Mouse (Mus musculus) small intestine, adult 2 months (tissue): ENCODE measurements around the gene Ppp1r13b.

Experiments
- CTCF ChIP-seq: fragments of 200-500 bp; IDR thresholded peaks from 2 replicates; pipeline ENCODE4 v1.5.1; 2012; ENCODE audit warnings: low read depth, mild to moderate bottlenecking, control low read depth, inconsistent platforms, low read length, moderate library complexity, mixed read lengths; ENCODE audit not compliant: insufficient replicate concordance, insufficient read length; ENCODE audit errors: extremely low read depth
- POLR2A ChIP-seq: fragments of 200-500 bp; IDR thresholded peaks from 2 replicates; pipeline ENCODE4 v1.6.1; 2012; ENCODE audit warnings: low read depth, mild to moderate bottlenecking, control low read depth, inconsistent platforms, low read length, moderate library complexity

DNA sequence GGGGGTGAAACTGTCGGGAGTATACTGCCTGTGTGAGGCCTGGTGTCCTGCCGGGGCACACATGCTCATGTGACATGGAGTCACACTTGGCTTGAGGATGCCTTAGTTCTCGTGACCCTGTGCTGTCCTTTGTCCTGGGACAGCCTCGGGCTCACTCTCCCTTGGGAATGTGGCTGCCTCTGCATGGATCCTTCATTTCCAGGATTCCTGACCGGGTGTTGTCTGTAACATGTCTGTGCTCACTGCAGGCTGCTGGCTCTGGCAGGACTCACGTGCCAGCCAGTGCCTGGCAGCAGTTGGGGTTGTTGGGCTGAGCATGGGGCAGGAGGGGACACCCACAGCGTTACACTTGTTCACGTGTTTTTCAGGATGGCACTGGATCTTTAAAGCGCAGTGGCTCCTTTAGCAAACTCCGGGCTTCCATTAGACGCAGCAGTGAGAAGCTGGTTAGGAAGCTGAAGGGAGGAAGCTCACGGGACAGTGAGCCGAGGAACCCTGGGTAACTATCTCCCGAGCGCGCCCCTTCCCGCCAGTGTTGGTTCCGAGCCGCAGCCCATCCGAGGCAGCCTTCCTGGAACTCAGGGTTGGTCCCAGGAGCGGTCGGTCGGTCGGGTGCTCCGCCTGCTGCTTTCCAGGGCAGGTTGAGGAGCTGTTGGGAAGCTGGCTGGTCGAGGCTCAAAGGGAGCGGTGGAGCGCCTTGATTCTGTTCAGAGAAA, 112.6 kb downstream of the Ppp1r13b start:
- TF ChIP-seq CTCF (no peak), POLR2A (no peak)
